Mouse (Mus musculus) layer of hippocampus, adult 2 months (tissue): Measurements from ENCODE around the gene Xpnpep1. TPM values are rescaled to one million over a fixed set of nuclear protein-coding genes. Genes with fewer than 3 reads are reported as not detected.

Source experiments
- DNase-seq, 2 experiments: peaks; one replicate each; pipeline ENCODE4 v3.0.0; 2022; ENCODE audit warnings: low spot score in 2 of 2
- H3K27ac ChIP-seq: fragments of 200-600 bp; 2 replicates; pipeline ENCODE4 v1.8.1; 2022
- H3K4me3 ChIP-seq: fragments of 200-600 bp; 2 replicates; pipeline ENCODE4 v1.8.1; 2022; ENCODE audit warnings: mild to moderate bottlenecking
- CTCF ChIP-seq: fragments of 200-600 bp; conservative IDR thresholded peaks from 2 replicates; pipeline ENCODE4 v1.8.1; 2022; ENCODE audit warnings: antibody characterized with exemption, mild to moderate bottlenecking, moderate library complexity
- total RNA-seq, 2 experiments: library from RNA; stranded (reverse); gene quantifications; 2 replicates each; pipeline ENCODE4 v1.2.3; 2021

The Xpnpep1 gene
- total RNA-seq, 2 experiments from 2014 or later, result 78.7 to 82.9 TPM

DNA sequence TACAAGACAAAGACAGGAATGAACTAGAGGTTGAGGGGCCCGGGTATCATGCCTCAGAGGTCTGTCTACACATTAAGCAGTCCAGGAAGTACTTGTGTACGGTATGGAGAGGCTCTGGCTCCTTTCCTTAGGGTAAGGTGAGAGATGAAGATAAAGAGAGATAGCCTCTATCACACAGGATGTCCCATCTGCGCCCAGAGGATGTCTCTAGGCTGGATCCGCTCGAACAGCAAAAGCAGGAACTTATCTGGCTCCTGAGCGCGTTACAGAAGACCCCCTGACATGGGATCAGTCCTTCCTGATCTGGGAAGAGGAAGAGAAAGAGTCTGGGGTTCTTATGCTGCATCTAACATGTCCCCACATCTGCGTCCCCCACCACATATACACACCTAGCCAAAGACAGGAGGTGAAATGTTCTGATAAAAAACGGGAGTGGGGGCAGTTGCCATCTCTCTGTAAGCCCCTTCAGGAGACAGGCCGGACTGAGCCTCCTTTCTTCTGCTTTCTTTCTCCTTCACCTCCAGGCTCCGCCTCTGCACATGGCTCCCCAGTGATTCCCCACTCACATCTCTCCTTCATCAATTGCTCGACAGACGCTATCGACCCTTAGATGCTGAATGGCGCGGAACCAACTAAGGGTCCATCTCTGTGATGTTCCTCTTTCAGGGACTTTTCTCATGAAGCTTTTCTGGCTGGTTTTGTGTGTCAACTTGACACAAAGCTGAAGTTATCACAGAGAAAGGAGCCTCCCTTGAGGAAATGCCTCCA, 19.5 kb upstream of the Xpnpep1 start:
- no peak for TF ChIP-seq CTCF

DNA sequence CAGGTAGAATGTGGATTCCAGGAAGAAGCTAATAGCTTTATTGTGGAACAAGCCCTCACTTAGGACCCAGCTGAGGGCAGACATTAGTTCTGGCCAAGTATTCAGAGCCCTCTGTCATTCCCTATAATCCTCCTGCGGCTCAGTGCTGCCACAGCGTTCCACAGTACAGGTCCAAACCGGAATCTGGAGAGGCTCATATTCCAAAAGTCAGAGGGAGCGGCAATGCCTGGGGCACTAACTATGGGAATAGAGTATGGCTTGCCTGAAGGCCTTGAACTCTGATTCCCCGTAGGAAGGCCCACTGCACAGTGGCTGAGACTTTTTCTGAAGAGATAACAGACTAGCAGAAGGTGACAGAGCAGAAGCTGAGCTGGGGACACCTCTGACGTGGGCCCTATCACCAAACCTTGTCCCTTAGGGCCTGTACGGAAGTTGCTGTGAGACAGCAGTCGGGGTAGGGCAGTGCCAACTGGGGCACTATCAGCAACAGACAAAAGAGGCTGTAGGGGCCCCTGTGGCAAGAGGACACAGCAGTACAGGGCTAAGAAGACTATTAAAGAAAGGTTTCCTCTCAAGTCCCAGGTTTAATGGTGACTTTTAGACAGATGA, 18.8 kb upstream of the Xpnpep1 start:
- H3K4me3 ChIP-seq, result no peak overlapping the region
- no peak overlapping the region for H3K27ac ChIP-seq
- no peak for DNase-seq
- no peak for TF ChIP-seq CTCF

More for the DNA sequence above, 19.5 kb upstream of the Xpnpep1 start:
- no peak for DNase-seq
- no peak overlapping the region for H3K4me3 ChIP-seq
- no peak overlapping the region for H3K27ac ChIP-seq

DNA sequence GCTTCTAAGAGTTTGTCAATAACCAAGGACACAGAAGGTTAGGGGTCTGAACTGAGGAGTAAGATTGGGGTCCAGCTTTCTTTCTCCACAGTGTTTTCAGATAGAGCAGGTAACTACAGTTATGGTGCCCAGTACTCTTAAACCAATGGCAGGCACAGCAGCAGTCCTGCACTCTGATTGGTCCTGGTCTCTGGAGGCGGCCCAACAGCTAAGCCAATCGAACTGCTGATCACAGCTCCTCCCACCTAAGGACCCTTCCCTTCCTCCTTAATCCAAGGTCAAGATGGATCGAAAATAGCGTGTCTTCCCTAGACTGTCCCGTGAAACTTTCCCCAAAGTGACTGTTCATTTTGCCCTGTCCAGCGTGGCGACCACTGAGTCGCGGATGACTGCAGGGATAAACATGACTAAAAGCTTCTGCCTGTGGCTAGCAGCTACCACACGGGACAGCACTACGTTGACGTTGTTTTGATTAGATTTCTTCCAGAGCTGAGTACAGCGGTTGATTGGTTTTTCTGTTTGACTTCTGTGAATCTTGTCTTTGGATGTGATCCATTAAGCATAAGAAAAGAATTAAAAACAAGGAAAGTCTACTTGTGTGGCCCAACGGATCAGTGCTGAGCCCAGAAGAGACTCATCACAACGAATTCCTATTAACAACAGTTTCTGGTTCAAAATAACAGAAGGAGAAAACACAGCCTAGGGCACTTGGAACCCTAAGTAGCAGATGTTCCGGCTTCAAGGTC, 18.1 kb upstream of the Xpnpep1 start:
- no peak for DNase-seq
- Histone ChIP-seq H3K4me3 (no peak overlapping the region), H3K27ac (no peak overlapping the region)
- no peak for TF ChIP-seq CTCF

DNA sequence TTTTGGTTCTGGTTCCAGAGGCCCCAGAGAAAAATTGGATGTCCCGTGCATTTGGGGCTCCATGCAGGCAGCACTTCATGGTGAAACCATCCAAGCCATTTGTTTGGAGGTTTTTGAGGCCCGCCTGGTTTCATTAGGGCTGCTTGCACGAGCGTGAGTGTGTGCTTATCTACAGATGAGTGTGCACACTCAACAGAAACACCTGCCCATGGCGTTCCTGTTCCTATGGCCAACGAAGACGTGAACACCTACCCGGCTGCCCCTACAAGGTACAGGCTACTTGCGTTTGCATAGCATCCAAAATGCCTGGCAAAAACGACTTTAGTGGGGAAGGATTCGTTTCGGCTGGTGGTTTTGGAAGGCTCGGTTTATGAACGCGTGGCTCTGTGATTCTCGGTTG, 13.3 kb upstream of the Xpnpep1 start:
- Histone ChIP-seq H3K4me3 (no peak overlapping the region), H3K27ac (no peak overlapping the region)
- no peak for TF ChIP-seq CTCF
- DNase-seq, result no peak

DNA sequence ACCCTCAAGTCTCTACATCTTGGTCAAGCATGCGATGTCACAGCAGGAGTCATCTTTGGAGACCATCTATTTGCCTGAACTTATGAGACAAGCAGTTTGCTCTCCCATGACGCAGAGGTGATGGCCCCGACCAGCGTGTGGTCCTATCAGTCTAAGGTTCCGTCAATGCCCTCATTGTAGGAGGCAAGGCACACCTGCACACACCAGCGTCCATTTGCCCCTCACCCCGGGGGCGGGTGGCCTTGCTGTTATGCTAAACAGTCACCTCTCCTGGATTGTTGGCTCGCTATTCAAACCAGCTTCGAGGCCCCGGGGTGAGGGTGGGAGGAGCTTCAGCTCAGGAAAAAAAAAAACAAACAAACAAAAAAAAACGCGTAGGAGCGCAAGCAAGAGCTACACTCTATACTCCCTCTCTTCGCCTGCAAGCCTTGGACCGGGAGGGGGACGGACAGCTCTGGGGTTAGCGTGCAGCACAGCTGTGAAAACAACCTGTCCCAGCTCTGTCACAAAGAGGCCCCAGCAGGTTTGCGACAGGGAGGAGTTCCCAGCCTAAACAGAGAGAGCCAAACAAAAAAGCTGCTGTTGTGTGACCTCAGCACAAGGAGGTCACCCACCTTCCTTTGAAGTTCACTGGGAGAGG, 12.1 kb upstream of the Xpnpep1 start:
- Histone ChIP-seq H3K27ac (peak overlapping the region; percentile 56; the same call in 1 of the 2 replicates), H3K4me3 (peak overlapping the region; percentile 37)
- TF ChIP-seq CTCF, result no peak
- no peak for DNase-seq

DNA sequence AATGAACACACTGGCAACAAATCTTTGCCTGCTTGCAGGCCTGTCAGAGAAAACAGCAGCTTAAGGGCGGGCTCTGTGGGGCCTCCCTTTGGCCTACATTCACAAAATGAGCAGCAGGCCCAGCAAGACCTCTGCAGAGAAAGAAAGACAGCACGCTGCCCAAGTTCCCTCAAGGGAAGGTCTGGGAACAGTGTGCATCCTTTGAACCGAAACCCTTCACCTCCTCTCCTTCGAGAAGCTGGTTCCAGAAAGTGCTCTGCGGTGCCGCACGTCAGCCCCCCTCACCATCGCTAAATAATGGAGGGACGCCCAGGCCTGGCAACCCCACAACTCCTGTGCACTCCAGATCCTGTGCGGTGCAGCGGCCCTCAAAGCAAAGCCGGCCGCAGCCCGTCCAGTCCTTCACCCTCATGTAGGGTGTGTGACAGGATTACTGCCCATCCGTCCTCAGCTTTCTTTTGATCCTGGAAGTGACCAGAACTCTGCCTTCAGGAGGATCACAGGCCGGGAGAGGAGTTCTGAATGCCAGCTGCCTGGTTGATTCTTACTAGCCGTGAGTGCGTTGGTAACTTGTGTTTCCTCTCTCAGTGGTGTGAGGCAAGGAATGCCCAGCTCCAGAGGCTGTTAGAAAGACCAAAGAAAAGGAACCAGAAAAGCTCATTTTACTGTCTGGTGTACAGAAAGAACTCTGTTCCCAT, 11.4 kb upstream of the Xpnpep1 start:
- peak overlapping the region; percentile 56 for H3K27ac ChIP-seq
- DNase-seq, result no peak
- no peak overlapping the region; the same call in 1 of the 2 replicates for H3K4me3 ChIP-seq
- no peak for TF ChIP-seq CTCF

DNA sequence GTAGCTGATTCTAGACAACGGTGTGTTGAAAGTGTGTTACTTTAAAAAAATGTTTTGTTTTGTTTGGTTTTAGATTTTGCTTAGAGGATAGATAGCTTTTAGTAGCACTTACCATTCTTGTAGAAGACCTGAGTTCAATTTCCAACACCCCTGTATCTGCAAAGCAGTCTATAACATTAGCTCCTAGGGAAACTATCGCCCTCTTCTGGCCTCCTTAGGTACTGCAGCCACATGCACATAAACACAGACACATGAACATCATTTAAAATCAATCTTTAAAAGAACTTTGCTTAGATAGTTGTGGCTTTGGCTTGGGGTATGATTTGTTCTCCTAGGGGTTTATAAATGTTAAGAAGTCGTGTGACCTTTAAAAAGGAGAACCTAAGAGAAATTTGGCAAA, 10.1 kb upstream of the Xpnpep1 start:
- peak; percentile 72 for TF ChIP-seq CTCF
- Histone ChIP-seq H3K4me3 (no peak overlapping the region), H3K27ac (no peak overlapping the region)
- DNase-seq, result no peak

DNA sequence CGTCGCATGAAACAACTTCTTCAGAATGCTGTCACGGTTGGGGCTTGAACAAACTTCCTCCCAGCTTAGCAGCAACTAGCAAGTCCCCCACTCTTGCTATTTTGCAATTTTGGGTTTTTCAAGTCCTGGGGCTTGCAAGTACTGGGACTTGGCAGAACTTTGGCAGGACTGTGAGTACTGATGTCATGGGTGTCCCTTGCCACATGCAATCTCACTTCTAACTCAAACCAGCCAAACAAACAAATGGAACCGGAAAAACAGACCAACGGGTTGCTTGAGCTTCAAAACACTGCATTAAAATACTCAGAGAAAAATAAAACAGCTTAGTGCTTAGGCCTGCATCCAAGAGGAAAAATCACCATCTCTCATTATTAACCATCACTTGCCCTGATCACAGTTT, 7.2 kb upstream of the Xpnpep1 start:
- H3K4me3 ChIP-seq, result no peak overlapping the region
- DNase-seq, result no peak
- H3K27ac ChIP-seq, result peak overlapping the region; percentile 0; the same call in 1 of the 2 replicates
- no peak for TF ChIP-seq CTCF

DNA sequence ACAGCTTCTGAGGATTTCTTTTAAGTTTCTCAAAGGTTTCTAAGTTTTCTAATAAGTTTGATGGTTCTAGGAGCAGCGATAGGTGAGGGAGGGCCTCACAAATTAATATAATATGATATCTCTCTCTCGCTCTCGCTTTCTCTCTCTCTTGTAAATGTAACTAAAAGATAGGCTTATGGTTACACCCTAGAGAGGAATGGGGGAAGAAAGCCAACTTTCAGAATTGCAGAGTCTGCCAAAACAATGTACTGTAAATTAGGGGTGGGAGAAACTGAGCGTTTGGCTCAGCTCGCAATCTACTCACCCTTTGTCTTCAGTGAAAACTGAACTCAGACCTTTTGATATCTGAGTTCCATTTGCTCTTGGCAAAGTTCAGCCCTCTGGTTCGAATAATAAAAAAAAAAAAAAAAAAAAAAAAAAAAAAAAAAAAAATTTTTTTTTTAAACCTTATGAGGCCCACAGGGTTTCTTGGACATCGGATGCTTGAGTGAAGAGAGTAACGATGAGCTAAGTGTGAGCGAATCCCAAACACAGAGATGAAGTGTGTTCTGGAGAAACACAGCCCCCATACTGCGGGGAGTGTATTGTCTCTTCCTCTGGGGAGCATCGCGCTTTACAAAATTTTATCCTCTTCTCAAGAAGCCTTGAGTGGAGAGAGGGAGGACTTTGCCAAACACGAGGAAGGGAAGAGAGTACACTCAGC, 3.6 kb upstream of the Xpnpep1 start:
- TF ChIP-seq CTCF, result no peak
- H3K4me3 ChIP-seq, result no peak overlapping the region
- no peak for DNase-seq
- no peak overlapping the region for H3K27ac ChIP-seq

DNA sequence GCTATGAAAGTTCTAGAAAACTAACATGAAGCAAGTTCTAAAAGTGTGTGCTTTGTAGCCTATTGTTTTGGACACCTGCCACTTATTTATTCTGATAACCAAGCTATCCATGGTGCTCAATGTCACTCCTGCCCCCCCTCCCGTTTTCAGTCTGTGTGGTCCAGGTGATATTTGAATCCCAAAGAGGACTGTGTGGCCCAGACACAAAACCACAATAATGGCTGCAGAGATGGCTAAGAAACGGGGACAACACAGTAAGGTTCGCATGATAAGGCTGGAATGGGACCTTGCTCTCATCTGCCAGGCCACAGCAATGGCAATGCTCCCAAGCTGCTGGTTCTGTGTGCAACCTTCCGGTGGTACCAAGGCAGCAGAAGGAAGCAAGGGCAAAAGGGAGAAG, 1.6 kb upstream of the Xpnpep1 start:
- no peak for DNase-seq
- H3K4me3 ChIP-seq, result no peak overlapping the region
- TF ChIP-seq CTCF, result no peak
- H3K27ac ChIP-seq, result peak overlapping the region; percentile 97; the same call in 1 of the 2 replicates

DNA sequence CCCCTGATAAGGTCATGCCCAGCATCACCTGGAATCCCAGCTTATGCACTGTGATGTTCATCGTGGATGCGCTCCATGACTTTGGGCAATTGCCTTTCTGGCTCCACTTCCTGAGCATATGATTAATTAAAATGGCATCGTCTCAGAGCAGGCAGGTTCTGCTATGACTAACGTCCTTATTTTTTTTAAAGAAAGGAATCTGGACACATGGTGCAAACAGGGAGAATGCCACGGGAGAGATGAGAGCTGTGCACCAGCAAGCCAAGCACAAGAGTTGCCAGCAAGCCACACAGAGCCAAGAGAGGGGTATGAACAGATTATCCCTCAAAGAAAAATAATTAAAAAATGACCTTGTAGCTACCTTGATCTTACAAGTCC, 1.1 kb upstream of the Xpnpep1 start:
- DNase-seq, result no peak
- no peak overlapping the region; the same call in 1 of the 2 replicates for H3K4me3 ChIP-seq
- no peak for TF ChIP-seq CTCF

DNA sequence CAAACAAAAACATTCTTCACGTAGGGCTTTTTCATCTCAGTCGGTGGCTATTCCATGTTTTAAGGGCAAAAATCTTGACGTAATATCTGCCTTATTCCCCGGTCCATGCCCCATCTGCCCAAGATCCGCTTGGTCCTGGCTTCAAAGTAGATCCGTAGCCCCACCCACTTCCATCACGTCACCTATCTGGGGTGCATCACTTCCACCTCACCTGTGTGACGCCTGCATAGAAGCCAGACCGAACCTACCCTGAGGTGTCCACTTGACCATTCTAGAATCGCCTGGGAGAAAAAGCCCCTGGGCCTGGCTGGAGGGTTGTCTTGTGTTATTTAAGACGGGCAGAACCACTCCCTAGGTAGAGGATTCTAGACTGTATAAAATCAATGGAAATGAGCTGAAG, 924 bp downstream of the Xpnpep1 start:
- no peak for DNase-seq
- Histone ChIP-seq H3K4me3 (peak overlapping the region; percentile 96), H3K27ac (peak overlapping the region; percentile 97)
- no peak for TF ChIP-seq CTCF

More for the DNA sequence above, 1.1 kb upstream of the Xpnpep1 start:
- H3K27ac ChIP-seq, result peak overlapping the region; percentile 97
